Mouse (Mus musculus) spleen, adult 18-20 months (tissue): ENCODE measurements around the gene Igf2bp3.

Experiments used
- DNase-seq, 2 experiments: peaks; one replicate each; pipeline ENCODE4 v3.0.0; 2022; ENCODE audit warnings: mixed read lengths in 2 of 2

The Igf2bp3 gene

DNA sequence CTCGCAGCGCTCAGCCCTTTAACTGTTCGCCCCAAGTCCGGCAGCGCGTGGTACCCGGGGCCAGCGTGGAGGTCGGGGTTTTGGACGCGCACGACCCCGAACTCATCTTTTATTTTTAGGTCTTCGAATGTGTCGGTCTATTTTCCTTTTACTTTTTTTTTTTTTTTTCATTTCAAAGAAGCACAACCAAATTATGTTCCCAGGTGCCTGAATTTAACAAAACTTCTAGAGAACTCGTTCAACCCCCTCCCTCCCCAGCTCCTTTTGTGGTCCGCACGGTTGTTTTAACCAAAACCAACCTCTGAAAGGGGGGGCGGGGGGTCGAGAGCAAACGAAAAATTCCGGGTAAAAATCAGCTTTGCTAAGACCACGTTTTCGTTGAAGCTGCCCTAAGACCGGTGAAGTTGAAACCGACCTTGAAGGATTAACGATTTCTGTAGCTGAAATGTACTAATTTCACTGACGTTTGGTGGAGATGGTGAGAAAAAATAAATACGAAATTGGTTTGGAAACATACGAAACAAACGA lies 3.6 kb upstream of the Igf2bp3 start:
- peak in 1 of 2 experiments; percentile 10 for DNase-seq

GRCm38 (mm10) chr6:49217581-49218274 lies 3.0 kb upstream of the Igf2bp3 start:
- peak; percentile 52 to 58 for DNase-seq

- no peak for DNase-seq
Observed at GRCm38 (mm10) chr6:49216811-49217542, 2.2 kb upstream of the Igf2bp3 start.

GRCm38 (mm10) chr6:49215748-49216585 lies 1.2 kb upstream of the Igf2bp3 start:
- peak in 1 of 2 experiments; percentile 15 for DNase-seq

- peak; percentile 15 to 22 for DNase-seq
Observed at GRCm38 (mm10) chr6:49214086-49214927, 450 bp downstream of the Igf2bp3 start.

DNA sequence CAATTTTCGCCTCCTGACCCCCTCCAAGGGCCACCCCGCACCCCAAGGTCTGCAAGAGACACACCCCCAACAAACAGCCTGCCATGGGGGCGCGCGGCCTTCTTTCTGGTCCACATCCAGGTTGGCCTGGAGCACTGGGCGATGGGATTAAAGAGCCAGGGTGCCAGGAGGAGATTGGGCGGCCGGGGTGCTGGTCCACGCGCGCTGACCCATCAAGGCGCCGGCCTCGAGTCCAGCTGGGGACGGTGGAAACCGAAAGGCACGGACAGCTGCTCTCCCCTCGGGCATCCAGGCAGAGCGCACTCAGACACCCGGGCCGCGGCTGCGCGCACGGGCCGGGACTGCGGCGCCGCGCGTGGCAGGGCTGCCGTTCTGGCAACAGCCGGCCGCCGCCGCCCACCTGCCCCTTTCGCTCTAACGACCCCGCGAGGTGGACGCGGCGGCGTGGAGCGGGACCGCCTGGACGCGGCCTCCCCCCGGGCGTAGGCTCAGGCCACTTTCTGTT lies 1.1 kb downstream of the Igf2bp3 start:
- DNase-seq = peak; percentile 7 to 23

GRCm38 (mm10) chr6:49212931-49213580 lies 1.7 kb downstream of the Igf2bp3 start:
- no peak for DNase-seq

- DNase-seq = no peak
Observed at GRCm38 (mm10) chr6:49212141-49212540, 2.6 kb downstream of the Igf2bp3 start.

DNA sequence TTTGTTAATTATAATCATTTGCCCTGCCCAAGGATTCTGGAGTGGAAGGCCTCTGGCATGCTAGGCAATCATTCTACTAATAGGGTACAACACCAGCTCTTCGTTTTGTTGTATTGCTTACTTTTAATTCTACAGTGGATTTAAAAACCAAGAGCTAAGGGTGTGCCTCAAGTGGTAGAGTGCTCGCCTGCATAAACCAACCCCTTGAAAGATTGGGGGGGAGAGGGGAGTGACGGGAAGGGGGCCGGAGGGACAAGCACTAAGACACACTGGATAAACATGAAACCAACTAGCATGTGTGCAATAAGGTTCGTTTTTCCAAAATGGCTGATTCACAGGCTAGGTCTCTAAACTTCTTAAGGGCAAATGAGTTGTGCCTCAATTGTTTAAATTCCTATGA lies 3.2 kb downstream of the Igf2bp3 start:
- DNase-seq = no peak

GRCm38 (mm10) chr6:49209881-49210854 lies 4.6 kb downstream of the Igf2bp3 start:
- no peak for DNase-seq

- DNase-seq = no peak
Observed at GRCm38 (mm10) chr6:49208935-49209334, 5.8 kb downstream of the Igf2bp3 start.

DNA sequence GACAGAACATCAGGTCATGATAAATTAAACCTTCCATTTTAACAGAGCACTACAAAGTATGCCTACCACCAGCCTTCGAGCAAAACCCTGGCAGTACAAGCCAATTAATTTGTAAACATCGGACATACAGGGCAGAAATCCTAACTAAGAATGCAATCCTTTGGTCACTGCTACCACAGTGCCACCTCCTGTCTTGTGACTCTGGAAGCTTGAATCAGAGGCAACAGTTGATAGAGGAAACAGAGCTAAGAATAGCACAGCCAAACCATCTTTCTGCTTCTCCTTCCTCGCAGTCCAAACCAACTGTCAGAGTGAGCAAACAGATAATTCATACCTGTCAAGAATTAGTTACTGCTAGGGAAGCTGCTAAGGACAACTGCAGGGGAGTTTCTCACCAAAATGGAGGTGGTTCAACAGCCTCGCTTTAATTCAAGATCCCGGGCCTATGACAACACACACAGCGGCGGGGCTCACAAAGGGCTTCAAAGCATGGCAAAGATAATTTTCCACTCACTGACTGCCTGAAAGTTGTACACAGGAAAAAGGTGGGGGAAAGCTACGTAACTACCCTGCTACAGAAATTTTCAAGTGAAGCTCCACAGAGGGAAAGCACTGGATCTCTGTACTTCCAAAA lies 6.3 kb downstream of the Igf2bp3 start:
- DNase-seq = no peak

- no peak for DNase-seq
Observed at GRCm38 (mm10) chr6:49206416-49206815, 8.3 kb downstream of the Igf2bp3 start.

GRCm38 (mm10) chr6:49195188-49195587 lies 19.6 kb downstream of the Igf2bp3 start:
- DNase-seq = no peak

DNA sequence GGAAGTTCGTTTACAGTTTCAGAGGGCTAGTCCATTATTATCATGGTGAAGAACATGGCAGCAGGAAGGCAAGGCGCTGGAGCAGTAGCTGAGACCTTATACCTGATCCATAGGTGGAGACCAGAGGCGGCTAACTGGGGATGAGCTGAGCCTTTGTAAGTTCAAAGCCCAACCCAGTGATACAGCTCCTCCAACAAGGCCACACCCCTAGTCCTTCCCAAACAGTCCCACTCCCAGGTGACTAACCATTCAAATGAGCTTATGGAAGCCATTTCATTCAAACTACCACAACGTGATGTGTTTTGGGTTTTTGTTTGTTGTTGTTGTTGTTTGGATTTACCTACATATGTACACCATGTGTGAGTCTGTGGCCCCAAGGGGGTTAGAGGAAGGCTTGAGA lies 20.2 kb downstream of the Igf2bp3 start:
- DNase-seq = no peak

- DNase-seq = peak in 1 of 2 experiments; percentile 40
Observed at GRCm38 (mm10) chr6:49189363-49189762, 25.4 kb downstream of the Igf2bp3 start.

GRCm38 (mm10) chr6:49187299-49187698 lies 27.5 kb downstream of the Igf2bp3 start:
- DNase-seq = no peak

- DNase-seq = no peak
Observed at GRCm38 (mm10) chr6:49176018-49176417, 38.7 kb downstream of the Igf2bp3 start.

DNA sequence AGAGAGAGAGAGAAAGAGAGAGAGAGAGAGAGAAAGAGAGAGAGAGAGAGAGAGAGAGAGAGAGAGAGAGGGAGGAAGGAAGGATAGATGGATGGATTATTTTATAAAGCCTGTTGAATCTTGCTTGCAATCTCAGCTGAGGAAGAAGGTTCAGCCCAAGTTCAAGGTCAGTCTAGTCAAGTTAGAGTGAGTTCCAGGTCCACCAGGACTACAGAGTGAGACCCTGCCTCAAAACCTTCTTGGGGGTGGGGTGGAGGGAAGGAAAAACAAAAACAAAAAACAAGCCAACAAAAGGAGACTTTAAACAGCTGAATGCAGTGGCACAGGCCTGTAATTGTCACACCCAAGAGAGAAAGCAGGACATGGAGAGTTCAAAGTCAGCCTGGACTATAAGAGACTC lies 40.1 kb downstream of the Igf2bp3 start:
- no peak for DNase-seq

DNA sequence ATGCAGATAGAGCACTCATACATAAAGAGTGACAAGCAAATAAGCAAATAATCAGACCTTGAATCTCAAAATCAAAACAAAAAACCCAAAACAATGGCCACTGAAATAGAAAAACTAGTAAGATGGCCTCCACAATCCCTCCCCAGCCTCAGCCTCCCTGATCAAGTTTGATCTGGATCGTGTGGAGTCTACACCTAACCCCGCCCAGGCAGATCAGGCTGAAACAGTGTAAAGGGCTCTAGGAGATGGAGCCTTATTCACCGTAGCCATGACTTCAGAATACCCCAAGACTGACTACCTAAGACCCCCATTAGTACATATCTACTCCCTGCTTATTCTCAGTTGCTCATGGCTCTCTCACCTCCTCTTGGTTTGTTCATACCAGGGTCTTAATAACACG lies 41.1 kb downstream of the Igf2bp3 start:
- no peak for DNase-seq
